Mouse (Mus musculus) CH12.LX (cell line): Measurements from ENCODE around the gene Klhl24.

Source experiments
- CTCF ChIP-seq, 2 experiments: IDR thresholded peaks in 1 of 2; conservative IDR thresholded peaks in 1 of 2; 2 replicates each; pipeline ENCODE4 v1.5.1; 2011 to 2012; ENCODE audit warnings: low read depth in 2 of 2, low read length in 2 of 2, improper control_type of control experiment in 1 of 2, inconsistent platforms in 1 of 2, mild to moderate bottlenecking in 1 of 2, moderate library complexity in 1 of 2
- EP300 ChIP-seq: IDR thresholded peaks from 2 replicates; pipeline ENCODE4 v1.6.1; 2011; ENCODE audit warnings: low read length, improper control_type of control experiment
- MAX ChIP-seq: IDR thresholded peaks from 2 replicates; pipeline ENCODE4 v1.6.1; 2011; ENCODE audit warnings: low read length, improper control_type of control experiment
- NRF1 ChIP-seq: IDR thresholded peaks from 2 replicates; pipeline ENCODE4 v1.6.1; 2014; ENCODE audit warnings: low read depth, mild to moderate bottlenecking, inconsistent platforms, low read length, improper control_type of control experiment, moderate library complexity
- POLR2A ChIP-seq: IDR thresholded peaks from 2 replicates; pipeline ENCODE4 v1.6.1; 2011; ENCODE audit warnings: low read depth, mild to moderate bottlenecking, improper control_type of control experiment, low read length
- USF2 ChIP-seq: conservative IDR thresholded peaks from 2 replicates; pipeline ENCODE4 v1.6.1; 2011; ENCODE audit warnings: low read depth, low read length, improper control_type of control experiment
- ZC3H11A ChIP-seq: IDR thresholded peaks from 2 replicates; pipeline ENCODE4 v1.6.1; 2012; ENCODE audit warnings: low read depth, mild to moderate bottlenecking, inconsistent platforms, low read length, improper control_type of control experiment

GRCm38 (mm10) chr16:20084623-20085022 lies 12.7 kb upstream of the Klhl24 start:
- TF ChIP-seq ZC3H11A (no peak), POLR2A (no peak), CTCF (conservative IDR thresholded peaks at IDR 0.05 in 1 of 2, IDR thresholded peaks at IDR 0.05 in 1 of 2; ENCODE audit: low read depth in 2 of 2, low read length in 2 of 2) (no peak), NRF1 (no peak), USF2 (no peak), MAX (no peak), EP300 (no peak)
